Mouse (Mus musculus) stomach, embryonic 15.5 days (tissue): ENCODE data around the gene Hdac1. TPM values are rescaled to one million over a fixed set of nuclear protein-coding genes. Genes with fewer than 3 reads are reported as not detected.
"Not testable (repeated sequence)": the region's sequence is repeated elsewhere in the genome, so short reads cannot be mapped to it uniquely, and the experiment has no call there.

Source experiments
- ATAC-seq: fragments of 200-750 bp; cut with Nextera tagmentation; 2 replicates; pipeline ENCODE4 v1.8.0; 2017; ENCODE audit warnings: low read depth, moderate number of reproducible peaks, moderate TSS enrichment; ENCODE audit not compliant: insufficient read depth, low FRiP score
- H3K27ac ChIP-seq: fragments of 300-500 bp; sonication (generic); 2 replicates; pipeline ENCODE4 v1.5.1; 2015; ENCODE audit warnings: mild to moderate bottlenecking, inconsistent platforms
- H3K27me3 ChIP-seq: fragments of 300-500 bp; sonication (generic); replicated peaks from 2 replicates; pipeline ENCODE4 v1.6.1; 2015; ENCODE audit warnings: inconsistent platforms
- H3K36me3 ChIP-seq: fragments of 300-500 bp; sonication (generic); 2 replicates; pipeline ENCODE4 v1.6.1; 2015; ENCODE audit warnings: inconsistent platforms
- H3K4me1 ChIP-seq: fragments of 300-500 bp; sonication (generic); 2 replicates; pipeline ENCODE4 v1.6.1; 2015; ENCODE audit warnings: inconsistent platforms
- H3K4me2 ChIP-seq: fragments of 300-500 bp; sonication (generic); 2 replicates; pipeline ENCODE4 v1.6.1; 2015; ENCODE audit warnings: mild to moderate bottlenecking, inconsistent platforms
- H3K4me3 ChIP-seq: fragments of 300-500 bp; sonication (generic); replicated peaks from 2 replicates; pipeline ENCODE4 v1.5.1; 2015; ENCODE audit warnings: inconsistent platforms
- H3K9ac ChIP-seq: fragments of 300-500 bp; sonication (generic); 2 replicates; pipeline ENCODE4 v1.6.1; 2015; ENCODE audit warnings: inconsistent platforms
- H3K9me3 ChIP-seq: fragments of 300-500 bp; sonication (generic); 2 replicates; pipeline ENCODE4 v1.6.1; 2016; ENCODE audit warnings: inconsistent platforms
- WGBS: fragments of 180-500 bp; shearing (Covaris S2); methylation state at CpG from one replicate; pipeline ENCODE4 v1.1.7; 2015; 5-methylcytosine and 5-hydroxymethylcytosine counted together
- polyA plus RNA-seq: library from polyadenylated mRNA; unstranded; fragments of >200 nt; fragmentation: Nextera tagmentation; extraction: Ambion mirVana; gene quantifications from 2 replicates; pipeline ENCODE4 v1.2.1, GENCODE M21; 2015

Gene Hdac1
- polyA plus RNA-seq, 1 experiment from 2014 or later, result 197 TPM

DNA sequence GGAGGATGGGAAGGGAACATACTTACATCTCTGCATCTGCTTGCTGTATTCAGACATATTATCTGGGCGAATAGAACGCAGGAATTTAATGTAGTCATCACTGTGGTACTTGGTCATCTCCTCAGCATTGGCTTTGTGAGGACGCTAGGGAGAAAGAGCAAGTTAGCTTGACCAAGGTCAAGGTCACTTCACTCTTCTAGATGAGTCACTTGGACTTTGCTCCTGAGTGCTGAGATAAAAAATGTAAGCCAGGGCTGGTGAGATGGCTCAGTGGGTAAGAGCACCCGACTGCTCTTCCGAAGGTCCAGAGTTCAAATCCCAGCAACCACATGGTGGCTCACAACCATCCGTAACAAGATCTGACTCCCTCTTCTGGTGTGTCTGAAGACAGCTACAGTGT is 13.6 kb downstream of the Hdac1 start:
- H3K27me3 ChIP-seq, H3K9me3 ChIP-seq, H3K4me1 ChIP-seq, H3K4me3 ChIP-seq, H3K9ac ChIP-seq, ATAC-seq, H3K27ac ChIP-seq, H3K4me2 ChIP-seq: not testable (repeated sequence)
- 91% methylated on average over 6 of the region's 6 CpGs for WGBS
- H3K36me3 ChIP-seq, result peaks cover 48% of the 10 kb centered on the region

- no peaks in the 10 kb centered on the region for H3K27me3 ChIP-seq
- H3K4me2 ChIP-seq, result no peak overlapping the region
- H3K9ac ChIP-seq, result no peak overlapping the region
- no peak overlapping the region for H3K4me3 ChIP-seq
- peaks cover 58% of the 10 kb centered on the region for H3K36me3 ChIP-seq
- no peak for ATAC-seq
- no peak overlapping the region for H3K27ac ChIP-seq
- H3K4me1 ChIP-seq, result no peaks in the 10 kb centered on the region
- WGBS, result 73% methylated on average over 3 of the region's 3 CpGs
- no peaks in the 10 kb centered on the region for H3K9me3 ChIP-seq
Observed at GRCm38 (mm10) chr4:129525889-129526288, 16.6 kb downstream of the Hdac1 start.

DNA sequence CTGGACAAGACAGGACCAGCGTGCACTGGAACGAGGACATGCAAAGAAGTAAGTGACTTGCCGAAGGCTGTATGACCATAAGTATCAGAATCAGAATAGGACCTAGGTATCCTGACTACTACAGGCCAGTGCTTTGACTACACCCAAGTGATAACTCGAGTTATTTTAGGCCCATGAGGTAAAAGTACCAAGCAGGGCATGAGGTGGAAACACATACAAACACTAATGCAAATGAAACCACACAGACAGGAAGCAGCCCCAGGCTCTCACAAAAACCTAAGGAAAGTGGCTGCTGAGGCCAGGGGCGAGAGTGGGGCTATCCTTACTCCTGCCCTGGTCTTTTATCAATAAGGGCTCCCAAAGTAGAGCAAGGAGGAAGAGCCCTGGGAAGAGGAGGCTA is 17.2 kb downstream of the Hdac1 start:
- H3K27me3 ChIP-seq, result no peaks in the 10 kb centered on the region
- H3K4me2 ChIP-seq, result no peak overlapping the region
- H3K27ac ChIP-seq, result no peak overlapping the region
- WGBS, result 84% methylated on average over 5 of the region's 5 CpGs
- H3K4me3 ChIP-seq, result no peak overlapping the region
- H3K4me1 ChIP-seq, result no peaks in the 10 kb centered on the region
- H3K9ac ChIP-seq, result no peak overlapping the region
- H3K9me3 ChIP-seq, result no peaks in the 10 kb centered on the region
- H3K36me3 ChIP-seq, result peaks cover 62% of the 10 kb centered on the region
- no peak for ATAC-seq

DNA sequence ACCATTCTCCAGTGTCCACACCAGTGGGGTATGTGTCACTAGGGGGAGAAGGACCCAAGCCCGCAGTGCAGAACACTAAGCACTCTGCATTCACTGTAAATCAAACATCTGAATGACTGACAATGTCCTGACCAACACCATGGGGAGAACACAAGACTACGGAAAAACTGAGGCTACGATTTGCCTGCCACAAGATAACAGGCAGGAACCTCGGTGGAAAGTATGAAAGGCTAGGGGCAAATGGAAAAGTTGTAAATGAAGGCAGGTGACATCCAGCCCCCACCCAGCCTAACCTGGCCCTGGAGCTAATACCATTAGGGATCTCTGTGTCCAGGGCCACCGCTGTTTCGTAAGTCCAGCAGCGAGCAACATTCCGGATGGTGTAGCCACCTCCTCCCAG is 24.0 kb downstream of the Hdac1 start:
- Histone ChIP-seq H3K27me3 (no peaks in the 10 kb centered on the region), H3K36me3 (peaks cover 47% of the 10 kb centered on the region), H3K9ac (no peak overlapping the region), H3K4me1 (peaks cover 13% of the 10 kb centered on the region; the same call in 1 of the 2 replicates), H3K9me3 (no peaks in the 10 kb centered on the region), H3K27ac (no peak overlapping the region), H3K4me2 (no peak overlapping the region), H3K4me3 (no peak overlapping the region)
- ATAC-seq, result no peak
- 90% methylated on average over 8 of the region's 8 CpGs for WGBS

DNA sequence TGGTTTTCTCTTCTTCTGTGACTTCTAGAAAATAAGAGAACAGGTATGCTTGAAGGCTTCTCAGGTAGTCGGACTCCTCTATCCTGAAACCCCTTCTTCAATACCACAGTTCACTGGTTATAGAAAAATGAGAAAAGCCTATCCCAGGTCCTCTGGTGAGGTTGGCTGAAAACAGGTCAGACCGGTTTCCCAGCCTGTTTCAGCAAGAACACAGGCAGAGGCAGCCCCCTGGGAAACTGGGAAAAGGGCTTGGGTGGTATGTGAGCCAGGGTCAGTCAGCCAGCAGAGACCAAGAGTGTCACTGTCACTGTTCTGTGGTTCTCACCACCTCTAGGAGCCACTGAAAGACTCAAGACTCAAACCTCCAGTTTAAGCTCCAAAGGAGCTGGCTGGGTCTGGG is 25.6 kb downstream of the Hdac1 start:
- Histone ChIP-seq H3K27ac (peak overlapping the region; percentile 80), H3K36me3 (peaks cover 33% of the 10 kb centered on the region), H3K4me1 (peaks cover 16% of the 10 kb centered on the region), H3K4me3 (peak overlapping the region; percentile 9; the same call in 1 of the 2 replicates), H3K9ac (no peak overlapping the region), H3K4me2 (peak overlapping the region; percentile 0; the same call in 1 of the 2 replicates), H3K9me3 (no peaks in the 10 kb centered on the region), H3K27me3 (no peaks in the 10 kb centered on the region)
- WGBS, result 32% methylated on average over 2 of the region's 2 CpGs
- peak; percentile 40 for ATAC-seq

DNA sequence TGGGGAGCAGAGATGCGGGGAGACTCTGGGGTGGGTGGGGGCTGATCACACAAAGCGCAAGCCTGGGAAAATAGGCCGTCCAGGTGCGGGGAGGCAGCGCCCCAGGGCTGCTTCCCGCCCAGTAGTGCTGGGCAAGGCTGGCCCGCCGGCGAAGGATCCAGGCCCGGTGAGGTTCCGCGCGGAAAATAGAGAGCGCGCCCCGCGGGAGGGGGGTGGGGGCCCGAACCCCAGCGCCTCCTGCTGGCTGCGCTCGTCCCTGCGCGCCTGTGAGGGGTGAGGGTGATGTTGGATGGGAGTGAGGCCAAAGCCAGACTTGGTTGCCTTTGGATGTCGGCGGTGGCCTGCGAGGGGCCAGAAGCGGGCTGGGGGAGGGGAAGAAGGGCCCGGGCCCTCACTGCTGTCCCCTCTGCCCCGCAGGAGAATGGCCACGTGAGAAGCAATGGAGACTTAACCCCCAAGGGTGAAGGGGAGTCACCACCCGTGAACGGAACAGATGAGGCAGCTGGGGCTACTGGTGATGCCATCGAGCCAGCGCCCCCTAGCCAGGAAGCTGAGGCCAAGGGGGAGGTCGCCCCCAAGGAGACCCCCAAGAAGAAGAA is 28.1 kb downstream of the Hdac1 start:
- Histone ChIP-seq H3K27me3 (no peaks in the 10 kb centered on the region), H3K4me3 (peak overlapping the region; percentile 99), H3K36me3 (peaks cover 10% of the 10 kb centered on the region), H3K4me2 (peak overlapping the region; percentile 69), H3K27ac (peak overlapping the region; percentile 95), H3K9ac (peak overlapping the region; percentile 100), H3K9me3 (no peaks in the 10 kb centered on the region), H3K4me1 (peaks cover 23% of the 10 kb centered on the region)
- peak; percentile 19; the same call in 1 of the 2 replicates for ATAC-seq
- WGBS, result 1% methylated on average over 26 of the region's 35 CpGs

GRCm38 (mm10) chr4:129513891-129514290 is 28.6 kb downstream of the Hdac1 start:
- peak overlapping the region; percentile 95 for H3K27ac ChIP-seq
- H3K4me3 ChIP-seq, result peak overlapping the region; percentile 99
- H3K4me1 ChIP-seq, result peaks cover 28% of the 10 kb centered on the region
- H3K36me3 ChIP-seq, result peaks cover 10% of the 10 kb centered on the region
- no peaks in the 10 kb centered on the region for H3K27me3 ChIP-seq
- ATAC-seq, result peak; percentile 3; the same call in 1 of the 2 replicates
- peak overlapping the region; percentile 69 for H3K4me2 ChIP-seq
- WGBS, result 0% methylated on average over 26 of the region's 57 CpGs
- H3K9ac ChIP-seq, result peak overlapping the region; percentile 100
- no peaks in the 10 kb centered on the region for H3K9me3 ChIP-seq

GRCm38 (mm10) chr4:129513086-129513767 is 29.3 kb downstream of the Hdac1 start, which contains the start of gene Marcksl1:
TSS of gene Marcksl1 (plus strand) at chr4:129513581.
- peaks cover 6% of the 10 kb centered on the region; the same call in 1 of the 2 replicates for H3K36me3 ChIP-seq
- H3K4me3 ChIP-seq, result peak within 1 kb of the TSS; percentile 99
- peak; percentile 80 for ATAC-seq
- no peaks in the 10 kb centered on the region for H3K27me3 ChIP-seq
- peak within 1 kb of the TSS; percentile 95 for H3K27ac ChIP-seq
- H3K9ac ChIP-seq, result peak within 1 kb of the TSS; percentile 100
- no peaks in the 10 kb centered on the region for H3K9me3 ChIP-seq
- whole genome bisulfite sequencing, result 5% methylated on average over 42 of the region's 47 CpGs
- peaks cover 30% of the 10 kb centered on the region for H3K4me1 ChIP-seq
- peak within 1 kb of the TSS; percentile 69 for H3K4me2 ChIP-seq

GRCm38 (mm10) chr4:129511413-129512096 is 31.0 kb downstream of the Hdac1 start:
- Histone ChIP-seq H3K36me3 (no peaks in the 10 kb centered on the region), H3K27ac (no peak overlapping the region), H3K4me2 (no peak overlapping the region), H3K9me3 (no peaks in the 10 kb centered on the region), H3K4me3 (no peak overlapping the region), H3K27me3 (no peaks in the 10 kb centered on the region), H3K4me1 (peaks cover 28% of the 10 kb centered on the region), H3K9ac (no peak overlapping the region)
- ATAC-seq, result no peak
- WGBS, result 61% methylated on average over 6 of the region's 6 CpGs

- Histone ChIP-seq H3K27me3 (no peaks in the 10 kb centered on the region), H3K4me1 (peaks cover 25% of the 10 kb centered on the region), H3K27ac (no peak overlapping the region), H3K4me3 (no peak overlapping the region), H3K36me3 (no peaks in the 10 kb centered on the region), H3K9me3 (no peaks in the 10 kb centered on the region), H3K4me2 (no peak overlapping the region), H3K9ac (no peak overlapping the region)
- ATAC-seq, result no peak
- 59% methylated on average over 6 of the region's 6 CpGs for WGBS
Observed at GRCm38 (mm10) chr4:129510723-129511412, 31.6 kb downstream of the Hdac1 start.

DNA sequence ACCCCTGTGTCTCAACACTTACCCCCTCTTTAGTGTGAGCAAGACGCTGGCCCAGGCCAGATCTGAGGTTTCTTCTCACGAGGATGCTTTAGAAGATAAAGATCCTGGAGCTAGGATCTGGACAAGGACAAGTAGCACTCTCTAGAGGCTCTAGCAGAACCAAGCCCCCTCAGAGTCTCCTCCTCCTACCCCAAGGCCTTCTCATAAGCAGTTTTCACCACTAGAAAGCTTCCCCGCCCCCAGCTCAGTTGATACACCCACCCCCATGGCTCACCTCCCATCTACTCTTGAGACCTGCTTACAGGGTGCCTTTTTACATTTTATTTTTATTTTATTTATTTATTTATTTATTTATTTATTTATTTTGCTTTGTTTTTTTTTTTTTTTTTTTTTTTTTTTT is 32.9 kb downstream of the Hdac1 start:
- Histone ChIP-seq H3K4me3 (no peak overlapping the region), H3K9ac (no peak overlapping the region), H3K9me3 (no peaks in the 10 kb centered on the region), H3K27me3 (no peaks in the 10 kb centered on the region), H3K4me1 (peaks cover 17% of the 10 kb centered on the region), H3K4me2 (no peak overlapping the region), H3K36me3 (no peaks in the 10 kb centered on the region), H3K27ac (no peak overlapping the region)
- WGBS, result 59% methylated on average over 3 of the region's 3 CpGs
- ATAC-seq, result no peak
